Comparison of ENCODE assay signal across 16 mouse cellular contexts in genomic region chr2:22962970-22963369, GRCm38 (mm10).
"Had no signal": no experiment of that assay in that cellular context is flagged by ENCODE, and none has a peak within 500 bp of the region (broad histone marks: within the 10 kb centered on the region; RNA-seq: fewer than 3 reads in every experiment).

No protein-coding gene starts in this region.

- DNase-seq: liver, postnatal 0 days; lung, adult 2 months; lung, postnatal 14 days; lung, postnatal 36 days; right cerebral cortex, postnatal 4 days; spleen, adult 18-20 months; thymus, postnatal 4 days had no signal

- ATAC-seq: liver, postnatal 0 days; lung, postnatal 0 days; midbrain, embryonic 13.5 days; midbrain, embryonic 15.5 days had no signal

- H3K27ac ChIP-seq: liver, embryonic 15.5 days; lung, embryonic 15.5 days; macrophage; midbrain, embryonic 13.5 days; midbrain, embryonic 15.5 days; neural tube, embryonic 12.5 days; stomach, embryonic 15.5 days; stomach, postnatal 0 days had no signal

- H3K4me3 ChIP-seq: liver, embryonic 15.5 days; lung, embryonic 15.5 days; midbrain, embryonic 13.5 days; midbrain, embryonic 15.5 days; neural tube, embryonic 12.5 days; stomach, embryonic 15.5 days had no signal
